Mouse (Mus musculus) liver, embryonic 14.5 days (tissue): Measurements from ENCODE around the gene Cdk19. TPM values are rescaled to one million over a fixed set of nuclear protein-coding genes. Genes with fewer than 3 reads are reported as not detected.
"Not testable (repeated sequence)": the region's sequence is repeated elsewhere in the genome, so short reads cannot be mapped to it uniquely, and the experiment has no call there.

Experiments used
- ATAC-seq: fragments of 200-750 bp; cut with Nextera tagmentation; 2 replicates; pipeline ENCODE4 v1.8.0; 2017; ENCODE audit warnings: moderate number of reproducible peaks, mild to moderate bottlenecking, moderate library complexity; ENCODE audit not compliant: insufficient read depth
- DNase-seq, 3 experiments: peaks; one replicate each; pipeline ENCODE4 v3.0.0-alpha.2; 2012 to 2013; ENCODE audit warnings: low read depth in 3 of 3, low spot score in 3 of 3
- H3K27ac ChIP-seq: fragments of 300-500 bp; sonication (generic); 2 replicates; pipeline ENCODE4 v1.5.1; 2014; ENCODE audit warnings: moderate library complexity, mild to moderate bottlenecking, control low read depth, inconsistent platforms
- H3K27me3 ChIP-seq: fragments of 300-500 bp; sonication (generic); 2 replicates; pipeline ENCODE4 v1.6.1; 2014; ENCODE audit warnings: mild to moderate bottlenecking, low read length, moderate library complexity; ENCODE audit not compliant: control insufficient read depth, insufficient read depth
- H3K36me3 ChIP-seq: fragments of 300-500 bp; sonication (generic); replicated peaks from 2 replicates; pipeline ENCODE4 v1.6.1; 2014; ENCODE audit warnings: low read depth; ENCODE audit not compliant: control insufficient read depth, insufficient read depth
- H3K4me1 ChIP-seq, 2 experiments: fragments of 200-500 bp in 1 of 2; fragments of 300-500 bp in 1 of 2; sonication (generic) in 1 of 2; replicated peaks; 2 replicates each; pipeline ENCODE4 v1.6.1; 2012 to 2014; ENCODE audit warnings: antibody characterized with exemption in 1 of 2, inconsistent platforms in 1 of 2, low read length in 1 of 2; ENCODE audit not compliant: control insufficient read depth in 2 of 2, insufficient read depth in 2 of 2
- H3K4me2 ChIP-seq: fragments of 300-500 bp; sonication (generic); 2 replicates; pipeline ENCODE4 v1.6.1; 2014; ENCODE audit warnings: low read depth, mild to moderate bottlenecking, control low read depth, moderate library complexity
- H3K4me3 ChIP-seq, 2 experiments: fragments of 200-500 bp in 1 of 2; fragments of 300-500 bp in 1 of 2; sonication (generic) in 1 of 2; 2 replicates each; pipeline ENCODE4 v1.5.1; 2012 to 2014; ENCODE audit warnings: low read depth in 2 of 2, low read length in 2 of 2, mild to moderate bottlenecking in 2 of 2, control low read depth in 1 of 2, inconsistent platforms in 1 of 2, moderate library complexity in 1 of 2; ENCODE audit not compliant: insufficient read depth in 1 of 2
- H3K9ac ChIP-seq: fragments of 300-500 bp; sonication (generic); replicated peaks from 2 replicates; pipeline ENCODE4 v1.6.1; 2014; ENCODE audit warnings: mild to moderate bottlenecking, control low read depth, moderate library complexity
- H3K9me3 ChIP-seq: fragments of 300-500 bp; sonication (generic); 2 replicates; pipeline ENCODE4 v1.6.1; 2016; ENCODE audit warnings: low read length, mixed read lengths; ENCODE audit not compliant: control insufficient read depth
- CTCF ChIP-seq: IDR thresholded peaks from 2 replicates; pipeline ENCODE4 v1.5.1; 2016; ENCODE audit warnings: antibody characterized with exemption, low read depth, control low read depth
- EP300 ChIP-seq: IDR thresholded peaks from 2 replicates; pipeline ENCODE4 v1.6.1; 2016; ENCODE audit warnings: antibody characterized with exemption, low read depth
- WGBS: fragments of 180-500 bp; shearing (Covaris S2); extraction: QIAGEN DNeasy Blood & Tissue Kit; methylation state at CpG from one replicate; pipeline ENCODE4 v1.1.7; 2014; ENCODE audit not compliant: insufficient replicate concordance; 5-methylcytosine and 5-hydroxymethylcytosine counted together
- polyA plus RNA-seq, 2 experiments: library from polyadenylated mRNA; depleted of rRNA in 1 of 2; stranded (reverse) in 1 of 2; unstranded in 1 of 2; fragments of >200 nt; fragmentation: Nextera tagmentation in 1 of 2; extraction: Ambion mirVana in 1 of 2; gene quantifications; 2 replicates each; pipeline versions ENCODE4 v1.2.1 to v1.2.3; 2012 to 2014

Gene Cdk19
- polyA plus RNA-seq, 2 experiments = 3.1 TPM

- Histone ChIP-seq H3K4me1 (peaks cover 0 to 22% of the 10 kb centered on the region in 2 experiments; a peak in 2 of 4 replicates), H3K36me3 (no peaks in the 10 kb centered on the region), H3K27me3 (no peaks in the 10 kb centered on the region), H3K9me3 (no peaks in the 10 kb centered on the region), H3K9ac (no peak overlapping the region), H3K27ac (no peak overlapping the region), H3K4me3 (no peak overlapping the region), H3K4me2 (no peak overlapping the region)
- ATAC-seq = no peak
- no peak for TF ChIP-seq CTCF
- TF ChIP-seq EP300 = no peak
- no peak for DNase-seq
- WGBS = 63% methylated on average over 3 of the region's 3 CpGs
These were observed 191.3 kb downstream of the Cdk19 start for GRCm38 (mm10) chr10:40530661-40531060.

- not testable (repeated sequence) for H3K4me2 ChIP-seq, H3K27me3 ChIP-seq, DNase-seq, H3K4me3 ChIP-seq, H3K4me1 ChIP-seq, ATAC-seq, H3K9ac ChIP-seq, H3K27ac ChIP-seq, H3K9me3 ChIP-seq, H3K36me3 ChIP-seq
- 83% methylated on average over 4 of the region's 4 CpGs for WGBS
These were observed 193.2 kb downstream of the Cdk19 start for GRCm38 (mm10) chr10:40532586-40532985.

Other genes with a start within 250 kb of the Cdk19 start
- gene Slc16a10, start 197.3 kb upstream of the Cdk19 start, polyA plus RNA-seq (2012; rRNA removed) = 32.8 and 33.8 TPM in 2 replicates
- 63.5 and 69.3 TPM in 2 replicates for gene Slc16a10, start 197.3 kb upstream of the Cdk19 start, polyA plus RNA-seq (2014; fragmentation: Nextera tagmentation; extraction: Ambion mirVana)
- gene Rpf2, start 92.5 kb upstream of the Cdk19 start, polyA plus RNA-seq (2012; rRNA removed) = 7.3 and 16.8 TPM in 2 replicates
- gene Rpf2, start 92.5 kb upstream of the Cdk19 start, polyA plus RNA-seq (2014; fragmentation: Nextera tagmentation; extraction: Ambion mirVana) = 38.9 and 39.2 TPM in 2 replicates
- 7.7 and 15.1 TPM in 2 replicates for gene Gtf3c6, start 81.5 kb upstream of the Cdk19 start, polyA plus RNA-seq (2012; rRNA removed)
- gene Gtf3c6, start 81.5 kb upstream of the Cdk19 start, polyA plus RNA-seq (2014; fragmentation: Nextera tagmentation; extraction: Ambion mirVana) = 31.6 and 34.1 TPM in 2 replicates
- 33.5 and 48.1 TPM in 2 replicates for gene Amd1, start 37.4 kb upstream of the Cdk19 start, polyA plus RNA-seq (2012; rRNA removed)
- 56.4 and 64.2 TPM in 2 replicates for gene Amd1, start 37.4 kb upstream of the Cdk19 start, polyA plus RNA-seq (2014; fragmentation: Nextera tagmentation; extraction: Ambion mirVana)
- gene Slc22a16, start 230.8 kb downstream of the Cdk19 start, polyA plus RNA-seq (2012; rRNA removed) = not detected in 2 replicates
- gene Slc22a16, start 230.8 kb downstream of the Cdk19 start, polyA plus RNA-seq (2014; fragmentation: Nextera tagmentation; extraction: Ambion mirVana) = not detected in 2 replicates